Mouse (Mus musculus) G1E (cell line): ENCODE data around the gene Pla2g4f.

Experiments used
- CTCF ChIP-seq: IDR thresholded peaks from 2 replicates; pipeline ENCODE4 v1.5.1; 2012; ENCODE audit warnings: low read depth, low read length, inconsistent platforms, mixed read lengths
- GATA1 ChIP-seq: IDR thresholded peaks from 2 replicates; pipeline ENCODE4 v1.6.1; 2012; ENCODE audit warnings: borderline replicate concordance, low read length, inconsistent platforms, mixed read lengths
- POLR2AphosphoS5 ChIP-seq: IDR thresholded peaks from 2 replicates; pipeline ENCODE4 v1.6.1; 2012; ENCODE audit warnings: low read depth, low read length, inconsistent platforms; ENCODE audit not compliant: insufficient replicate concordance

DNA sequence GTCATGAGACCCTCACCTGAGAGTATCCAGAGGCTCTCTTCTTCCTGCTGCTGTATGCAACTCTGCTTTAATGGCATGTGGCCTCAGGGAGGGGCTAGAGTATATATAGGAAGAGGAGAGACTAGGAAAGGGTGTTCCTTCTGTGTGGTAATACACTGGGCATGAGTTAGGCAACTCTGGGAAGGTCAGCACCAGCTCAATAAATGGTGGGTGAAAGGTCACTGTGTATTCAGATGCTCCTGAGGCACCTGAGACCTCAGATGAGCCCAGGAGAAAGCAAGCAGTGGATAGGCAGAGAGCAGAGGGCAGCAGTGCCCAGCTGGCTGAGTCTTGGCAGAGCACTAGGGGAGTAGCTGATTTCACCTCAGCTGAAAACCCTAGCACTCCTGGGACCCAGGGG is 29.3 kb downstream of the Pla2g4f start:
- TF ChIP-seq CTCF (no peak), GATA1 (no peak), POLR2AphosphoS5 (no peak)
